Mouse (Mus musculus) megakaryocyte, embryonic 14.5 days (primary cell): ENCODE results near the gene Grap2.

ENCODE experiments used
- FLI1 ChIP-seq: IDR thresholded peaks from 2 replicates; pipeline ENCODE4 v1.6.1; 2012; ENCODE audit warnings: low read length, inconsistent platforms, mixed read lengths
- GATA1 ChIP-seq: IDR thresholded peaks from 3 replicates; pipeline ENCODE4 v1.6.1; 2012; ENCODE audit warnings: mixed read lengths, low read length, inconsistent platforms, borderline replicate concordance

GRCm38 (mm10) chr15:80572811-80573520, 572 bp downstream of the Grap2 start:
- TF ChIP-seq GATA1 (no peak), FLI1 (no peak)
